Mouse (Mus musculus): ENCODE measurements at regions not wholly inside any gene's neighbourhood (a gene's known extent, or its start where the extent isn't known, plus 50 kb on each side); places are given as distances from the start of the nearest gene placed in this dataset.

DNA sequence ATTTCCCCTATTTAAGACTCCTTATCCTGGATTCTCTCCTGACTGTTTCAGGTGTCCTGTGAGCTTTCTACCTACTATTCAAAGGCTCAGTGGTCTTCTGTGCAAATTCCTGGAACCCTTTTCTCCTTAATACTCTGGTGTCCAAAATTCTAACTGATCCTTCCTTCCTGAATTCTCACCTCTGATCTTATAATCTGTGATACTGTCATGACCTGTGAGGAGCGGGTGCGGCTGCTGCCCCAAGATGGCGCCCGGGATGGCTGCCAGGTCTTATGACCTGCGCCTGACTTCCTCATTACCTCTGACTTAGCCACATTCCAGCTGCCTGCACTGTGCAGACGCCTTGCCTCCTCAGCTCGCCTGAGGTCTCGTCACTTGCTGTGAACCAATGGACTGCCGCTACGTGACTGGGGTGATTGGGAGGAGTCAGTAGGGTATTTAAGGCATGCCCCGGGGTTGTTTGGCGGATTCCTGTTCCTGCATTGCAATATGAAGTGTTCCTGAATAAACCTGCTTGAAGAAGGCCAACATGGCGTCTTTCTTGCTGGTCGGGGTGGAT, 131.2 kb downstream of the Ptbp2 start:
- Histone ChIP-seq H3K27ac (ENCODE audit: low read depth, low read length) (no peak overlapping the region), H3K36me3 (ENCODE audit: control insufficient read depth, insufficient read depth, low read length) (no peaks in the 10 kb centered on the region), H3K9ac (ENCODE audit: low read length) (no peak overlapping the region), H3K4me3 (ENCODE audit: low read depth, low read length) (no peak overlapping the region), H3K9me3 (ENCODE audit: control insufficient read depth, low read length) (no peaks in the 10 kb centered on the region), H3K4me1 (ENCODE audit: control insufficient read depth, insufficient read depth, low read length) (no peaks in the 10 kb centered on the region), H3K4me2 (ENCODE audit: low read depth) (no peak overlapping the region), H3K27me3 (ENCODE audit: control insufficient read depth, insufficient read depth, low read length) (no peaks in the 10 kb centered on the region)
- DNase-seq (ENCODE audit: low spot score) (no peak), ATAC-seq (ENCODE audit: insufficient read depth, low FRiP score, low TSS enrichment) (no peak)
- WGBS = 94% methylated on average over 14 of the region's 14 CpGs

DNA sequence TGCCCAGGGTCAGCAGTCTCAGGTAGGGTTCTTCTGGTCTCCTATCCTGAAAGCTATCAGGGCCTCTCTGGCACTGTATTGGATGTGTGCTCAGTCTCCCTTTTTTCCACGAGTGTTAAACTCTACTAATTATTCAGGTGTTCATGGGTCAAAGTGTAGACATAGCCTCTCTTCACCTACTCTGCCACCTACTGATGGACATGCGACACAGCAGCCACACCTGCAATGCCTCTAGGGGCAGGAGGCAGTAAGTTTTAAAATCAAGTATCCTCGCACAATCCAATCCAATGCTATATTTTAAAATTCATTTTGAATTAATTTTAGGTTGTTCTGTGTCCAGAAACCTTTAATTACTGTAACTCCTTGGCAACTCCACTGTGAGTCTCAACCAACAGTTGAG, 145.6 kb downstream of the Ptbp2 start:
- Histone ChIP-seq H3K27me3 (ENCODE audit: control insufficient read depth, insufficient read depth, low read length) (no peaks in the 10 kb centered on the region), H3K9ac (ENCODE audit: low read length) (no peak overlapping the region), H3K36me3 (ENCODE audit: control insufficient read depth, insufficient read depth, low read length) (no peaks in the 10 kb centered on the region), H3K4me3 (ENCODE audit: low read depth, low read length) (no peak overlapping the region), H3K4me1 (ENCODE audit: control insufficient read depth, insufficient read depth, low read length) (no peaks in the 10 kb centered on the region), H3K4me2 (ENCODE audit: low read depth) (no peak overlapping the region), H3K27ac (ENCODE audit: low read depth, low read length) (no peak overlapping the region), H3K9me3 (ENCODE audit: control insufficient read depth, low read length) (no peaks in the 10 kb centered on the region)
- WGBS = 67% methylated on average over 3 of the region's 3 CpGs
- ATAC-seq (ENCODE audit: insufficient read depth, low FRiP score, low TSS enrichment) (no peak), DNase-seq (ENCODE audit: low spot score) (no peak)

DNA sequence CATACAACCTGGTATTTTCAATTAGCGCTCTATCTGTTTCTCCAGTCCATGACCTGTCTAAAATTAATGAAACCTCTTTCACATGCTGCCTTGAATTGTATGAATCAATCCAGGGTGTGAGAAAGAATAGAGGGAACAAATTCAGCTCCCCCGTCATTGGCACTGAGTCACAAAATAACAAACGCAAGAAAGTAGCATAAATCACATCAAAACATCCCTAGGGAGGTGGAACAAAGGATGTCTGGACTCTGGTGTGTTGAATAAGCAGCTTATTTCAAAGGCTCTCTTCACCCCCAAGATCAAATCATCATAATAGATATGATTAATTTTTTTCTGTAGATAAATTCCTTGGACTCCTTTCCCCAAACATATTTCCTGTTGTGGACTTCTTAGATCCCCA, 148.6 kb downstream of the Ptbp2 start:
- H3K36me3 ChIP-seq (ENCODE audit: control insufficient read depth, insufficient read depth, low read length) = no peaks in the 10 kb centered on the region
- no peaks in the 10 kb centered on the region for H3K9me3 ChIP-seq (ENCODE audit: control insufficient read depth, low read length)
- no peak overlapping the region for H3K27ac ChIP-seq (ENCODE audit: low read depth, low read length)
- ATAC-seq (ENCODE audit: insufficient read depth, low FRiP score, low TSS enrichment) = no peak
- no peak overlapping the region for H3K4me3 ChIP-seq (ENCODE audit: low read depth, low read length)
- WGBS = 46% methylated on average over 3 of the region's 3 CpGs
- no peaks in the 10 kb centered on the region for H3K4me1 ChIP-seq (ENCODE audit: control insufficient read depth, insufficient read depth, low read length)
- no peak overlapping the region for H3K9ac ChIP-seq (ENCODE audit: low read length)
- H3K4me2 ChIP-seq (ENCODE audit: low read depth) = no peak overlapping the region
- DNase-seq (ENCODE audit: low spot score) = no peak
- H3K27me3 ChIP-seq (ENCODE audit: control insufficient read depth, insufficient read depth, low read length) = no peaks in the 10 kb centered on the region

DNA sequence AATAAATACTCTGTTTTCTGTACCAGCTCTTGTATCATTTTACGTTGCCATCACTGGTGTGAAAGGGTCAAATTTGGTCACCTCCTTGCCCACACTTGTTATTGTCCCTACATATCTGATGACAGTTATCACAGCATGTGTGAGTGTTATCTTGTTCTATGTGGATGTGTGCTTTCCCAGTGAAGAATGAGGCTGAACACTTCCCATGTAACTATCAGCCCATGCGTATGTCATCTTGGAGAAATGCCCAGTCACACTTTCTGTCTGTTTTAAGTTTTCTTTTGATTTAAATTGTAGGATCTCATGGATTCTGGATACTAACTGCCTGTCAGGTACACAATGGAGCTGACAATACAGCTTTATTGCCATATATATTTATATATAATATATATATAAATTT, 150.8 kb downstream of the Ptbp2 start:
- no peak for DNase-seq (ENCODE audit: low spot score)
- WGBS = 84% methylated on average over 2 of the region's 2 CpGs
- no peaks in the 10 kb centered on the region for H3K4me1 ChIP-seq (ENCODE audit: control insufficient read depth, insufficient read depth, low read length)

GRCm38 (mm10) chr3:119606116-119606515, 178.2 kb downstream of the Ptbp2 start:
- Histone ChIP-seq H3K4me2 (ENCODE audit: low read depth) (no peak overlapping the region), H3K36me3 (ENCODE audit: control insufficient read depth, insufficient read depth, low read length) (no peaks in the 10 kb centered on the region), H3K4me1 (ENCODE audit: control insufficient read depth, insufficient read depth, low read length) (no peaks in the 10 kb centered on the region), H3K27ac (ENCODE audit: low read depth, low read length) (no peak overlapping the region), H3K9me3 (ENCODE audit: control insufficient read depth, low read length) (no peaks in the 10 kb centered on the region), H3K9ac (ENCODE audit: low read length) (no peak overlapping the region), H3K27me3 (ENCODE audit: control insufficient read depth, insufficient read depth, low read length) (no peaks in the 10 kb centered on the region), H3K4me3 (ENCODE audit: low read depth, low read length) (no peak overlapping the region)
- DNase-seq (ENCODE audit: low spot score) (no peak), ATAC-seq (ENCODE audit: insufficient read depth, low FRiP score, low TSS enrichment) (no peak)
- WGBS = 88% methylated on average over 1 of the region's 1 CpGs

More for the DNA sequence above, 150.8 kb downstream of the Ptbp2 start:
- no peaks in the 10 kb centered on the region for H3K27me3 ChIP-seq (ENCODE audit: control insufficient read depth, insufficient read depth, low read length)
- H3K36me3 ChIP-seq (ENCODE audit: control insufficient read depth, insufficient read depth, low read length) = no peaks in the 10 kb centered on the region
- H3K9me3 ChIP-seq (ENCODE audit: control insufficient read depth, low read length) = no peaks in the 10 kb centered on the region
- no peak overlapping the region for H3K4me3 ChIP-seq (ENCODE audit: low read depth, low read length)
- no peak overlapping the region for H3K4me2 ChIP-seq (ENCODE audit: low read depth)
- no peak overlapping the region for H3K27ac ChIP-seq (ENCODE audit: low read depth, low read length)
- H3K9ac ChIP-seq (ENCODE audit: low read length) = no peak overlapping the region
- ATAC-seq (ENCODE audit: insufficient read depth, low FRiP score, low TSS enrichment) = no peak

GRCm38 (mm10) chr3:119588872-119589416, 195.3 kb downstream of the Ptbp2 start:
- no peaks in the 10 kb centered on the region for H3K36me3 ChIP-seq (ENCODE audit: control insufficient read depth, insufficient read depth, low read length)
- H3K4me3 ChIP-seq (ENCODE audit: low read depth, low read length) = no peak overlapping the region
- H3K4me1 ChIP-seq (ENCODE audit: control insufficient read depth, insufficient read depth, low read length) = no peaks in the 10 kb centered on the region
- no peak overlapping the region for H3K9ac ChIP-seq (ENCODE audit: low read length)
- H3K4me2 ChIP-seq (ENCODE audit: low read depth) = no peak overlapping the region
- 57% methylated on average over 4 of the region's 4 CpGs for WGBS
- H3K27me3 ChIP-seq (ENCODE audit: control insufficient read depth, insufficient read depth, low read length) = no peaks in the 10 kb centered on the region
- peak; percentile 74 for ATAC-seq (ENCODE audit: insufficient read depth, low FRiP score, low TSS enrichment)
- H3K27ac ChIP-seq (ENCODE audit: low read depth, low read length) = no peak overlapping the region
- no peak for DNase-seq (ENCODE audit: low spot score)
- no peaks in the 10 kb centered on the region for H3K9me3 ChIP-seq (ENCODE audit: control insufficient read depth, low read length)

- Histone ChIP-seq H3K4me2 (ENCODE audit: low read depth) (no peak overlapping the region), H3K36me3 (ENCODE audit: control insufficient read depth, insufficient read depth, low read length) (no peaks in the 10 kb centered on the region), H3K27me3 (ENCODE audit: control insufficient read depth, insufficient read depth, low read length) (no peaks in the 10 kb centered on the region), H3K27ac (ENCODE audit: low read depth, low read length) (no peak overlapping the region), H3K9me3 (ENCODE audit: control insufficient read depth, low read length) (no peaks in the 10 kb centered on the region), H3K9ac (ENCODE audit: low read length) (no peak overlapping the region), H3K4me3 (ENCODE audit: low read depth, low read length) (no peak overlapping the region), H3K4me1 (ENCODE audit: control insufficient read depth, insufficient read depth, low read length) (no peaks in the 10 kb centered on the region)
- ATAC-seq (ENCODE audit: insufficient read depth, low FRiP score, low TSS enrichment) (no peak), DNase-seq (ENCODE audit: low spot score) (no peak)
- WGBS = 75% methylated on average over 2 of the region's 2 CpGs
Measured at GRCm38 (mm10) chr3:119587971-119588370, 196.3 kb downstream of the Ptbp2 start.

- WGBS = 86% methylated on average over 3 of the region's 3 CpGs
- ATAC-seq (ENCODE audit: insufficient read depth, low FRiP score, low TSS enrichment) = no peak
Measured at GRCm38 (mm10) chr3:119575516-119575915, 208.8 kb downstream of the Ptbp2 start.

DNA sequence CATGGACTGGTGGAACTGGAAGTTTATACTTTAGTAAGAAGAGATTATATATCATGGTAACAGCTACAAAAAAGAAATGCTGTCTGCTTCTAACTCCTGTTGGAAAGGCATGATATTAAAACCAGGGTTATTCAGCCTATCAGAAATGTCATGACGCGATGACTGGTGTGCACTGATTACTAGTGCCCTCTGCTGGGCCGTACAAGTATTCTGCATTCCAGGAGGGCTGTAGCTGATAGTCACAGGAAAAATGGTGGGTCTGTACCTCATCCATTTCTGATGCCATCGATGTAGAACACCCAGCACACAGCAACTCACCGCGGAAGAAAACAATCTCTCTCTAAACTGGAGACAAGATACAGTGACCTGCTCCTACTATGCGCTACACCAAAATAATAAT, 246.4 kb downstream of the Ptbp2 start:
- Histone ChIP-seq H3K9me3 (ENCODE audit: control insufficient read depth, low read length) (no peaks in the 10 kb centered on the region), H3K36me3 (ENCODE audit: control insufficient read depth, insufficient read depth, low read length) (no peaks in the 10 kb centered on the region)
- 77% methylated on average over 7 of the region's 7 CpGs for WGBS

More at GRCm38 (mm10) chr3:119575516-119575915, 208.8 kb downstream of the Ptbp2 start:
- DNase-seq (ENCODE audit: low spot score) = no peak
- Histone ChIP-seq H3K36me3 (ENCODE audit: control insufficient read depth, insufficient read depth, low read length) (no peaks in the 10 kb centered on the region), H3K9ac (ENCODE audit: low read length) (no peak overlapping the region), H3K27me3 (ENCODE audit: control insufficient read depth, insufficient read depth, low read length) (no peaks in the 10 kb centered on the region), H3K4me1 (ENCODE audit: control insufficient read depth, insufficient read depth, low read length) (no peaks in the 10 kb centered on the region), H3K27ac (ENCODE audit: low read depth, low read length) (no peak overlapping the region), H3K4me3 (ENCODE audit: low read depth, low read length) (no peak overlapping the region), H3K4me2 (ENCODE audit: low read depth) (no peak overlapping the region), H3K9me3 (ENCODE audit: control insufficient read depth, low read length) (no peaks in the 10 kb centered on the region)

More for the DNA sequence above, 246.4 kb downstream of the Ptbp2 start:
- ATAC-seq (ENCODE audit: insufficient read depth, low FRiP score, low TSS enrichment) (no peak), DNase-seq (ENCODE audit: low spot score) (peak; percentile 17)
- no peak overlapping the region for H3K4me2 ChIP-seq (ENCODE audit: low read depth)
- no peak overlapping the region for H3K27ac ChIP-seq (ENCODE audit: low read depth, low read length)
- no peaks in the 10 kb centered on the region for H3K27me3 ChIP-seq (ENCODE audit: control insufficient read depth, insufficient read depth, low read length)
- no peak overlapping the region for H3K9ac ChIP-seq (ENCODE audit: low read length)
- no peaks in the 10 kb centered on the region for H3K4me1 ChIP-seq (ENCODE audit: control insufficient read depth, insufficient read depth, low read length)
- H3K4me3 ChIP-seq (ENCODE audit: low read depth, low read length) = no peak overlapping the region
